Mouse (Mus musculus) embryonic fibroblast, embryonic 13.5 days (primary cell): ENCODE measurements around the gene Rbm33.

ENCODE experiments used
- CTCF ChIP-seq: IDR thresholded peaks from 2 replicates; pipeline ENCODE4 v1.5.1; 2011; ENCODE audit warnings: mild to moderate bottlenecking, control low read depth, low read length, moderate library complexity, borderline replicate concordance; ENCODE audit not compliant: insufficient read depth
- POLR2A ChIP-seq: IDR thresholded peaks from 2 replicates; pipeline ENCODE4 v1.6.1; 2011; ENCODE audit warnings: low read depth, mild to moderate bottlenecking, control low read depth, low read length, moderate library complexity

- TF ChIP-seq CTCF (no peak), POLR2A (no peak)
These were observed 144.5 kb downstream of the Rbm33 start for GRCm38 (mm10) chr5:28461376-28461775.
